Mouse (Mus musculus) mature B cell (primary cell): Measurements from ENCODE around the gene Utp11.
"Not testable (repeated sequence)": the region's sequence is repeated elsewhere in the genome, so short reads cannot be mapped to it uniquely, and the experiment has no call there.

ENCODE experiments used
- in situ Hi-C: fragments of 300-500 bp; cut with MboI; formaldehyde crosslinking; loops from 2 replicates; pipeline ENCODE4 v1.14.3; 2019

Gene Utp11

GRCm38 (mm10) chr4:124693135-124693894, at the start of gene Utp11:
TSS of gene Utp11 (minus strand) at chr4:124693600.
- in situ Hi-C loops: no loop called here

- in situ Hi-C loops: no loop called here
These were observed 49.4 kb upstream of the Utp11 start for GRCm38 (mm10) chr4:124742839-124743238.

GRCm38 (mm10) chr4:124741376-124742343, 48.3 kb upstream of the Utp11 start, which contains the start of gene Inpp5b:
TSS of gene Inpp5b (plus strand) at chr4:124741850.
- in situ Hi-C loops: no loop called here

- in situ Hi-C loops: no loop called here
These were observed 45.4 kb upstream of the Utp11 start for GRCm38 (mm10) chr4:124738783-124739182.

- in situ Hi-C loops: no loop called here
These were observed 44.6 kb upstream of the Utp11 start for GRCm38 (mm10) chr4:124738013-124738412.

GRCm38 (mm10) chr4:124737486-124737885, 44.1 kb upstream of the Utp11 start:
- in situ Hi-C loops: no loop called here

GRCm38 (mm10) chr4:124736952-124737351, 43.6 kb upstream of the Utp11 start:
- in situ Hi-C loops: no loop called here

GRCm38 (mm10) chr4:124726121-124726520, 32.7 kb upstream of the Utp11 start:
- in situ Hi-C loops: no loop called here

- in situ Hi-C loops: no loop called here
These were observed 25.7 kb upstream of the Utp11 start for GRCm38 (mm10) chr4:124719101-124719500.

GRCm38 (mm10) chr4:124714545-124715481, 21.4 kb upstream of the Utp11 start, which contains the start of gene Sf3a3:
TSS of gene Sf3a3 (plus strand) at chr4:124714776.
- in situ Hi-C loops: no loop called here

GRCm38 (mm10) chr4:124713850-124714249, 20.4 kb upstream of the Utp11 start:
- in situ Hi-C loops: not testable (repeated sequence)

- in situ Hi-C loops: no loop called here
These were observed 19.2 kb upstream of the Utp11 start for GRCm38 (mm10) chr4:124712618-124713017.

GRCm38 (mm10) chr4:124710776-124711291, 17.4 kb upstream of the Utp11 start:
- in situ Hi-C loops: no loop called here

- in situ Hi-C loops: no loop called here
These were observed 16.6 kb upstream of the Utp11 start for GRCm38 (mm10) chr4:124709961-124710446.

- in situ Hi-C loops: no loop called here
These were observed 15.4 kb upstream of the Utp11 start for GRCm38 (mm10) chr4:124708518-124709477.

GRCm38 (mm10) chr4:124708200-124708517, 14.8 kb upstream of the Utp11 start:
- in situ Hi-C loops: not testable (repeated sequence)

- in situ Hi-C loops: not testable (repeated sequence)
These were observed 14.2 kb upstream of the Utp11 start for GRCm38 (mm10) chr4:124707381-124708199.

GRCm38 (mm10) chr4:124705661-124706269, 12.4 kb upstream of the Utp11 start:
- in situ Hi-C loops: no loop called here
